Mouse (Mus musculus): ENCODE measurements around the gene Fam114a2. TPM values are rescaled to one million over a fixed set of nuclear protein-coding genes. Genes with fewer than 3 reads are reported as not detected.
"Not testable (repeated sequence)": the region's sequence is repeated elsewhere in the genome, so short reads cannot be mapped to it uniquely, and the experiment has no call there.

Fam114a2 gene
- 111 TPM in 2 replicates for polyA plus RNA-seq (2015; fragmentation: Nextera tagmentation; extraction: Ambion mirVana)

GRCm38 (mm10) chr11:57518091-57518750 lies at the start of gene Fam114a2, which contains the start of gene Mfap3:
Fam114a2 (minus strand) TSS chr11:57518617.
Mfap3 (plus strand) TSS chr11:57518664.
- peaks cover 37% of the 10 kb centered on the region for H3K4me1 ChIP-seq (replicated peaks; ENCODE audit: control insufficient read depth, insufficient read depth, low read length)
- H3K27me3 ChIP-seq (replicated peaks; ENCODE audit: control insufficient read depth, insufficient read depth, low read length) = no peaks in the 10 kb centered on the region
- H3K9ac ChIP-seq (replicated peaks; ENCODE audit: low read depth, low read length) = peak within 1 kb of the TSS; percentile 91
- no peaks in the 10 kb centered on the region for H3K36me3 ChIP-seq (ENCODE audit: control insufficient read depth, insufficient read depth)
- H3K9me3 ChIP-seq (ENCODE audit: control insufficient read depth, low read length) = no peaks in the 10 kb centered on the region
- under 1% methylated on average over 59 of the region's 59 CpGs for WGBS
- ATAC-seq = peak; percentile 80
- H3K4me3 ChIP-seq (replicated peaks; ENCODE audit: low read length) = peak within 1 kb of the TSS; percentile 95
- peak within 1 kb of the TSS; percentile 73 for H3K27ac ChIP-seq (ENCODE audit: low read length)
- peak within 1 kb of the TSS; percentile 61 for H3K4me2 ChIP-seq (ENCODE audit: low read length)

GRCm38 (mm10) chr11:57566091-57567035 lies 47.9 kb upstream of the Fam114a2 start:
- Histone ChIP-seq H3K27ac (ENCODE audit: low read length) (peak overlapping the region; percentile 44), H3K4me1 (replicated peaks; ENCODE audit: control insufficient read depth, insufficient read depth, low read length) (peaks cover 14% of the 10 kb centered on the region), H3K27me3 (replicated peaks; ENCODE audit: control insufficient read depth, insufficient read depth, low read length) (no peaks in the 10 kb centered on the region), H3K4me2 (ENCODE audit: low read length) (no peak overlapping the region), H3K4me3 (replicated peaks; ENCODE audit: low read length) (no peak overlapping the region), H3K9me3 (ENCODE audit: control insufficient read depth, low read length) (peaks cover 5% of the 10 kb centered on the region), H3K9ac (replicated peaks; ENCODE audit: low read depth, low read length) (peak overlapping the region; percentile 32; the same call in 1 of the 2 replicates), H3K36me3 (ENCODE audit: control insufficient read depth, insufficient read depth) (no peaks in the 10 kb centered on the region)
- 16% methylated on average over 18 of the region's 18 CpGs for WGBS
- 0 out of 2 replicates have a peak, but pooled peaks have one; percentile 36 for ATAC-seq

GRCm38 (mm10) chr11:57564564-57564963 lies 46.1 kb upstream of the Fam114a2 start:
- H3K9ac ChIP-seq (replicated peaks; ENCODE audit: low read depth, low read length) = 0 out of 2 replicates have a peak overlapping the region, but pooled peaks have one; percentile 22
- H3K4me1 ChIP-seq (replicated peaks; ENCODE audit: control insufficient read depth, insufficient read depth, low read length) = peaks cover 14% of the 10 kb centered on the region
- no peaks in the 10 kb centered on the region for H3K27me3 ChIP-seq (replicated peaks; ENCODE audit: control insufficient read depth, insufficient read depth, low read length)
- H3K4me3 ChIP-seq (replicated peaks; ENCODE audit: low read length) = no peak overlapping the region
- H3K36me3 ChIP-seq (ENCODE audit: control insufficient read depth, insufficient read depth) = no peaks in the 10 kb centered on the region
- peak overlapping the region; percentile 22; the same call in 1 of the 2 replicates for H3K4me2 ChIP-seq (ENCODE audit: low read length)
- ATAC-seq = no peak
- no peak overlapping the region for H3K27ac ChIP-seq (ENCODE audit: low read length)
- H3K9me3 ChIP-seq (ENCODE audit: control insufficient read depth, low read length) = no peaks in the 10 kb centered on the region
- 28% methylated on average over 12 of the region's 12 CpGs for WGBS

- H3K27me3 ChIP-seq (replicated peaks; ENCODE audit: control insufficient read depth, insufficient read depth, low read length); H3K4me3 ChIP-seq (replicated peaks; ENCODE audit: low read length); H3K36me3 ChIP-seq (ENCODE audit: control insufficient read depth, insufficient read depth); H3K9ac ChIP-seq (replicated peaks; ENCODE audit: low read depth, low read length); H3K27ac ChIP-seq (ENCODE audit: low read length); H3K4me2 ChIP-seq (ENCODE audit: low read length); ATAC-seq; H3K4me1 ChIP-seq (replicated peaks; ENCODE audit: control insufficient read depth, insufficient read depth, low read length); H3K9me3 ChIP-seq (ENCODE audit: control insufficient read depth, low read length): not testable (repeated sequence)
- 93% methylated on average over 9 of the region's 10 CpGs for WGBS
These were observed 39.5 kb upstream of the Fam114a2 start for GRCm38 (mm10) chr11:57557936-57558335.

- peak; percentile 86 for ATAC-seq
- no peak overlapping the region for H3K4me2 ChIP-seq (ENCODE audit: low read length)
- WGBS = 11% methylated on average over 9 of the region's 9 CpGs
These were observed 34.8 kb upstream of the Fam114a2 start for GRCm38 (mm10) chr11:57553015-57553780.

GRCm38 (mm10) chr11:57551016-57551415 lies 32.6 kb upstream of the Fam114a2 start:
- peaks cover 16% of the 10 kb centered on the region for H3K4me1 ChIP-seq (replicated peaks; ENCODE audit: control insufficient read depth, insufficient read depth, low read length)
- H3K9me3 ChIP-seq (ENCODE audit: control insufficient read depth, low read length) = no peaks in the 10 kb centered on the region
- no peaks in the 10 kb centered on the region; the same call in 1 of the 2 replicates for H3K27me3 ChIP-seq (replicated peaks; ENCODE audit: control insufficient read depth, insufficient read depth, low read length)
- H3K4me3 ChIP-seq (replicated peaks; ENCODE audit: low read length) = no peak overlapping the region
- no peak overlapping the region for H3K27ac ChIP-seq (ENCODE audit: low read length)
- no peak overlapping the region for H3K4me2 ChIP-seq (ENCODE audit: low read length)
- 91% methylated on average over 8 of the region's 8 CpGs for WGBS
- no peak overlapping the region for H3K9ac ChIP-seq (replicated peaks; ENCODE audit: low read depth, low read length)
- ATAC-seq = no peak
- no peaks in the 10 kb centered on the region for H3K36me3 ChIP-seq (ENCODE audit: control insufficient read depth, insufficient read depth)

More at GRCm38 (mm10) chr11:57553015-57553780, 34.8 kb upstream of the Fam114a2 start:
- Histone ChIP-seq H3K4me1 (replicated peaks; ENCODE audit: control insufficient read depth, insufficient read depth, low read length) (peaks cover 16% of the 10 kb centered on the region), H3K27ac (ENCODE audit: low read length) (peak overlapping the region; percentile 65), H3K9me3 (ENCODE audit: control insufficient read depth, low read length) (no peaks in the 10 kb centered on the region), H3K27me3 (replicated peaks; ENCODE audit: control insufficient read depth, insufficient read depth, low read length) (no peaks in the 10 kb centered on the region; the same call in 1 of the 2 replicates), H3K9ac (replicated peaks; ENCODE audit: low read depth, low read length) (no peak overlapping the region), H3K4me3 (replicated peaks; ENCODE audit: low read length) (no peak overlapping the region), H3K36me3 (ENCODE audit: control insufficient read depth, insufficient read depth) (no peaks in the 10 kb centered on the region)

GRCm38 (mm10) chr11:57550230-57550629 lies 31.8 kb upstream of the Fam114a2 start:
- Histone ChIP-seq H3K27ac (ENCODE audit: low read length) (no peak overlapping the region), H3K27me3 (replicated peaks; ENCODE audit: control insufficient read depth, insufficient read depth, low read length) (no peaks in the 10 kb centered on the region; the same call in 1 of the 2 replicates), H3K4me3 (replicated peaks; ENCODE audit: low read length) (no peak overlapping the region), H3K9ac (replicated peaks; ENCODE audit: low read depth, low read length) (no peak overlapping the region), H3K4me1 (replicated peaks; ENCODE audit: control insufficient read depth, insufficient read depth, low read length) (peaks cover 16% of the 10 kb centered on the region), H3K4me2 (ENCODE audit: low read length) (no peak overlapping the region), H3K9me3 (ENCODE audit: control insufficient read depth, low read length) (no peaks in the 10 kb centered on the region), H3K36me3 (ENCODE audit: control insufficient read depth, insufficient read depth) (no peaks in the 10 kb centered on the region)
- 97% methylated on average over 2 of the region's 2 CpGs for WGBS
- no peak for ATAC-seq

GRCm38 (mm10) chr11:57548618-57549550 lies 30.5 kb upstream of the Fam114a2 start:
- Histone ChIP-seq H3K36me3 (ENCODE audit: control insufficient read depth, insufficient read depth) (no peaks in the 10 kb centered on the region), H3K27me3 (replicated peaks; ENCODE audit: control insufficient read depth, insufficient read depth, low read length) (no peaks in the 10 kb centered on the region; the same call in 1 of the 2 replicates), H3K4me1 (replicated peaks; ENCODE audit: control insufficient read depth, insufficient read depth, low read length) (peaks cover 16% of the 10 kb centered on the region), H3K27ac (ENCODE audit: low read length) (no peak overlapping the region), H3K9me3 (ENCODE audit: control insufficient read depth, low read length) (no peaks in the 10 kb centered on the region), H3K4me3 (replicated peaks; ENCODE audit: low read length) (no peak overlapping the region), H3K4me2 (ENCODE audit: low read length) (peak overlapping the region; percentile 38), H3K9ac (replicated peaks; ENCODE audit: low read depth, low read length) (no peak overlapping the region)
- 24% methylated on average over 18 of the region's 18 CpGs for WGBS
- peak; percentile 77 for ATAC-seq

Measured in forebrain, embryonic 16.5 days (tissue).